Mouse (Mus musculus) cortical plate, adult 2 months (tissue): ENCODE measurements around the gene Ucp3. TPM values are rescaled to one million over a fixed set of nuclear protein-coding genes. Genes with fewer than 3 reads are reported as not detected.

Experiments
- H3K27ac ChIP-seq: fragments of 200-500 bp; 2 replicates; pipeline ENCODE4 v1.5.1; 2012; ENCODE audit warnings: low read length, control low read depth, inconsistent platforms; ENCODE audit not compliant: insufficient read depth
- H3K4me1 ChIP-seq: fragments of 200-500 bp; 2 replicates; pipeline ENCODE4 v1.6.1; 2011; ENCODE audit warnings: low read length; ENCODE audit not compliant: control insufficient read depth, insufficient read depth
- H3K4me3 ChIP-seq: fragments of 200-500 bp; 2 replicates; pipeline ENCODE4 v1.5.1; 2011; ENCODE audit warnings: mild to moderate bottlenecking, low read length, control low read depth; ENCODE audit not compliant: insufficient read depth
- CTCF ChIP-seq: fragments of 200-500 bp; IDR thresholded peaks from 2 replicates; pipeline ENCODE4 v1.5.1; 2011; ENCODE audit warnings: mild to moderate bottlenecking, control low read depth, low read length; ENCODE audit not compliant: insufficient read depth; ENCODE audit errors: extremely low read depth
- POLR2A ChIP-seq: fragments of 200-500 bp; IDR thresholded peaks from 2 replicates; pipeline ENCODE4 v1.6.1; 2011; ENCODE audit warnings: mild to moderate bottlenecking, low read length, control low read depth; ENCODE audit not compliant: insufficient read depth; ENCODE audit errors: extremely low read depth
- polyA plus RNA-seq: library from polyadenylated mRNA; depleted of rRNA; stranded (reverse); fragments of >200 nt; gene quantifications from 2 replicates; pipeline ENCODE4 v1.2.3, GENCODE M21; 2012

Ucp3 gene
- polyA plus RNA-seq, 1 experiment = 4.6 TPM

DNA sequence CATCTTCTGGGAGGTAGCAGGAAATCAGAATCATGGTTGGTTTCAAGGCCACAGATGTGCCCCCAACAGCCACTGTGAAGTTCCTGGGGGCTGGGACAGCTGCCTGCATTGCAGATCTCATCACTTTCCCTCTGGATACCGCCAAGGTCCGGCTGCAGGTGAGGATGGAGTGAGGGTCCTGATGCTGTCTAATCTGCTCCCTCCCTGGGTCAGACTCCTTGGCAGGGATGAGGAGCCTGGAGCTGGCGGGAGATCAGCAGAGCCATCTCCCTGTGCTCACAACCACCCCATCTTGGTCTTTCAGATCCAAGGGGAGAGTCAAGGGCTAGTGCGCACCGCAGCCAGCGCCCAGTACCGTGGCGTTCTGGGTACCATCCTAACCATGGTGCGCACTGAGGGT lies 24.0 kb downstream of the Ucp3 start:
- Histone ChIP-seq H3K4me3 (no peak overlapping the region), H3K4me1 (no peaks in the 10 kb centered on the region; the same call in 1 of the 2 replicates), H3K27ac (no peak overlapping the region)
- TF ChIP-seq POLR2A = no peak
- no peak for TF ChIP-seq CTCF

DNA sequence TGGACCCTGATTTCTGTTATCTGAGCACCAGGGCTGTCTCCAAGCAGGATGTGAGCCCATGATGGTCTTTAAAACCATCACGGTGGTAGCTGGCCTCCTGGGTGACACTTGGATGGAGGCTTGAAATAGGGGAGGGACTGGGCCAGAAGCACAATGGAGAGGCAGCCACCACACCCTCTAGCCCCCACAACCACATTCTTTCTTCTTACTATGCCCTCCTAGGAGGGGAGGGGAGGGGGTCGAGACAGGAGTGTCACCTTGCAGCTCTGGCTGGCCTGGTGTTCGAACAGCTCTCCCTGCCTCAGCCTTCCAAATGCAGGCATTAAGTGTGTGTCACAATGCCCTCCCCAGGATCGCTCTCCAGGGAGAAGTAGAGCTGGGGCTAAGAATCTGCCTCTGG lies 24.6 kb downstream of the Ucp3 start:
- Histone ChIP-seq H3K4me3 (no peak overlapping the region), H3K4me1 (no peaks in the 10 kb centered on the region; the same call in 1 of the 2 replicates), H3K27ac (no peak overlapping the region)
- TF ChIP-seq CTCF (no peak), POLR2A (no peak)

DNA sequence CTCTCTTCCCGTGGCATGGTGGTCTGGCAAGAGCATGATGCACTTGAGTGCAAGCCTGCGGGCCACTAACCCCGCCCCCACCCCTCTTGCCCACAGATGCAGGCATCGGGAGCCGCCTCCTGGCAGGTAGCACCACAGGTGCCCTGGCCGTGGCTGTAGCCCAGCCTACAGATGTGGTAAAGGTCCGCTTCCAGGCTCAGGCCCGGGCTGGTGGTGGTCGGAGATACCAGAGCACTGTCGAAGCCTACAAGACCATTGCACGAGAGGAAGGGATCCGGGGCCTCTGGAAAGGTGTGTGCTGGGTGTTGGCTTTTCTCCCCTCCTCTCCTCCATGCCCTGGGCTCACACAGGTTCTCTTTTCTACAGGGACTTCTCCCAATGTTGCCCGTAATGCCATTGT lies 25.2 kb downstream of the Ucp3 start:
- Histone ChIP-seq H3K4me3 (no peak overlapping the region), H3K27ac (no peak overlapping the region), H3K4me1 (no peaks in the 10 kb centered on the region; the same call in 1 of the 2 replicates)
- TF ChIP-seq CTCF (no peak), POLR2A (no peak)

DNA sequence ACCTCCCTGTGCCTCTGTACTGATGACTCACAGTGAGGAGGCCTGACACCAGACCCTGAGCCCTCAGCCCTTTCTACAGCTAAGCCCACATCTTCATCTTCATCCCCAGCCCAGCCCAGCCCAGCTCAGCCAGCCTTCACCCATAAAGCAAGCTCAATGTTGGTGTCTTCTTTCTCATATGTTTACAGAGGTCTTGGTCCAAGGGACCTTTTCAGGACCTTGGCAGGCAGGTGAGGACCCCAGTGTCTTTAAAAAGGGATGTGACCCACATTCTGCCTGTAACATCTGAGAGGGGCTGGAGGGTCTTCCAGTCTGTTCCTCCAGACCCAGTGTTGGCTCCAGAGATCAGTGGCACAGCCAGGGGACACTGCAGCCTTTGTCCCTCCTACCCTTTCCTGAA lies 26.7 kb downstream of the Ucp3 start:
- no peak overlapping the region for H3K27ac ChIP-seq
- no peak overlapping the region for H3K4me3 ChIP-seq
- TF ChIP-seq POLR2A = no peak
- TF ChIP-seq CTCF = no peak
- no peaks in the 10 kb centered on the region; the same call in 1 of the 2 replicates for H3K4me1 ChIP-seq

DNA sequence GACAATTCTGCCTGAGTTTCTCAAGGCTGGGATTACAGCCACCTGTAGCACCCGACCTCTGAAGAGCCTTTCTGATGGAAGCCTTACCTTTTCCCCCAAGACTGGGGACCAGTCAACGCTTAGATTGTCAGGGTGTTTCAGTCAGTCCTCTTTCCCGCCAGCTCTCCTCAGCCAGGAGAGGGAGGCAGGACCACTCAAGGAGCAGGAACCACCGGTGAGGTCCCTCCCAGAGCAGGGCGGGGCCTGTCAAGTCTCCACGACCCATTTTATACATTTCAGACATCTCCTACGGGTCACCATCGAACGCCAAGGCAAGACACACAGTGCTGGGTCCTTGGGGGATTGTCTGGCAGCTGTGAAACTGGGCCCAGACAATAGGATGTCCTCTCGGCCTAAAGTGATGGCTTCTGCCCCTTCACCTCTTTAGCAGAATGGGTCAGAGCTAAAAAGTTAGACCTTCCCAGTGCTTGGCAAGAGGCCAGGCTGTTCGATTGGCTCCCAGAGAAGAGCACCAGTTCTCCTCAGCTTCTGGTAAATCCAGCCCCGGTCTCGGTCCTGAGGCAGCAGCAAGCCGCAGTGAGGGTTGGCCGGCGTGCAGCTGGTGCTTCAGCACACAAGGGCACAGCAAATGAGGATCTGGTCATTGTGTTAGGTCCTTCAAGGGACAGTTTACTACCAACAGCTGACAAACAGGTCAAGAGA lies 27.6 kb downstream of the Ucp3 start:
- no peak overlapping the region for H3K27ac ChIP-seq
- TF ChIP-seq CTCF = no peak
- TF ChIP-seq POLR2A = no peak
- no peak overlapping the region for H3K4me3 ChIP-seq
- no peaks in the 10 kb centered on the region for H3K4me1 ChIP-seq

DNA sequence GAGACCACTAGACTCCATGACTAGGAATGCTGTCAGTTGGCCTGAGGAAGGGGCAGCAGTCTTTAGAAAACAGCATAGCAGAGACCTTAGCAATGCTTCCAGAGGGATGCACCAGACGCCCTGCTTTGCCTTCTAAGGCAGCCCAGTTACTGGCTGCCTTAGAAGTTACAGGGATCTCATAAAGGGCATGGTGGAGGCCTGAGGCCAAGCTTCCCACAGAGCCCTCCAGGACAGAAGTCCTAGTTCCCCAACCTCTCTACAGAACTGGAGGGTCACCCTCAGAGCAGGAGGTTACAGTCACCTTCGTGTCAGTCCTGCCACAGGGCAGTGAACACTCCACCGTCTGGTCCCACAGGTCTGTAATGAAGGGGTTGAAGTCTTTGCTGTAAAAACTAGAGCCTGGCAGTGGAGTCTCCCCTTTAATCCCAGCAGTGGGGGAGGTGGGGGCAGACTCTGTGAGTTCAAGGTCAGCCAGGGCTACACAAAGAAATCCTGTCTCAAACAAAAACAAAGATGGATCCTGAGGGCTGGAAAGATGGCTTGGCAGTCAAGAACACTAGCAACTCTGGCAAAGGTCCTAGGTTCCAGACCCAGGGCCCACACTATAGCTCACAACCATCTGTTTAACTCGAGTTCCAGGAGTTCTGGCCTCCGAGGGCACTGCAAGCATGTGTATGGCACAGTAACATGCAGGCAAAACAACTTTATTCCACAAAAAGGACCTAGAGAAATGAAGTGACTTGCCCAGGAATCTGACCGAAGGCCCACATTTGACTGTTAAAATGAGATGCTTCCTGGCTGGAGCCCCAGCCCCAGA lies 28.4 kb downstream of the Ucp3 start:
- no peak for TF ChIP-seq CTCF
- TF ChIP-seq POLR2A = no peak
- Histone ChIP-seq H3K27ac (no peak overlapping the region), H3K4me1 (no peaks in the 10 kb centered on the region), H3K4me3 (no peak overlapping the region)

DNA sequence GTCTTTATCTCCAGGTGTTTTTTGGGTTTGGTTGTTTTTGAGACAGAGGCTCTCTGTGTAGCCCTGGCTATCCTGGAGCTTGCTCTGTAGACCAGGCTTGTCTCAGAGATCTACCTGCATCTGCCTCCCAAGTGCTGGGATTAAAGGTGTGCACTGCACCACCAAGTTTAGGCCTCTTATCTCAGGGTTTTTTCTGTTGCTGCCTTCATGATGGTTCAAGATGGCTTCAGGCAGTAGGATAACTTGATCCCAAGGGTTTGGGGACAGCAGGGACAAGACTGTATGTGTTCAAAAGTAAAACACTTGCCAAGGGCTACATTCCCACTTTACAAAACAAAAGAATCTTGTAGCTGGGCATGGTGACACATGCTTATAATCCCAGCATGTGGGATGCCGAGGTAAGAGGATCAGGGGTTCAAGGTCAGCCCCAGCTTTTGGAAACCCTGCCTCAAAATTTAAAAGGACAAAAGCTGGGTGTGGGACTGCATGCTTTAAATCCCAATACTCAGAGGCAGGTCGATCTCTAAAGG lies 29.1 kb downstream of the Ucp3 start:
- TF ChIP-seq CTCF (no peak), POLR2A (no peak)
- no peak overlapping the region for H3K4me3 ChIP-seq

DNA sequence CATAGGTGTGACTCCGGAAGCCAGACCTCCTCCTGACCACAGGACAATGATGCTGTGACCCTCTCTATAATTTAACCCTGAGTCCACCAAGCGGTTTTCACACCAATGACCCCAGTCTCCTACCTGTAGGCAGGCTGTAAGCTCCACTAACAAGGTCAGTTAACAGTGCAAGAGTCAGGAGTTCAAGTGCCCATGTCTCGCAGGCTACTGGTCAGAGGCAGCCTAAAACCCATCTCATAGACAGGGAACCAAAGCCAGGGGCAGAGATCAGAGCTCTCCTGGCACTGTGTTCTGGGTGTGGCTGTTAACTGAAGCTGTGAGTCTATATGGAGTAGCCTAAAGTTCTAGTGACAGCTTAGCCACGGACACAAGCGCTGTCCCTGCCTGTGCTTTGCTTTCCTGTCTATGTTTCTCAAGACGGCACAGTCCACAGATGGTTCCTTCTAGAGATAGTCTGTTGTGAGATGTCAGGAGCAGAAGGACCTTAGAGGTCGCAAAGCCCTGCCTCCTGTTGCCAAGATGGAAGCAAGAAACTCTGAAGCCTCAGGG lies 29.7 kb downstream of the Ucp3 start:
- Histone ChIP-seq H3K4me3 (no peak overlapping the region), H3K4me1 (no peaks in the 10 kb centered on the region), H3K27ac (no peak overlapping the region)
- TF ChIP-seq POLR2A = no peak
- TF ChIP-seq CTCF = no peak

More for the DNA sequence above, 29.1 kb downstream of the Ucp3 start:
- no peaks in the 10 kb centered on the region for H3K4me1 ChIP-seq
- H3K27ac ChIP-seq = no peak overlapping the region

DNA sequence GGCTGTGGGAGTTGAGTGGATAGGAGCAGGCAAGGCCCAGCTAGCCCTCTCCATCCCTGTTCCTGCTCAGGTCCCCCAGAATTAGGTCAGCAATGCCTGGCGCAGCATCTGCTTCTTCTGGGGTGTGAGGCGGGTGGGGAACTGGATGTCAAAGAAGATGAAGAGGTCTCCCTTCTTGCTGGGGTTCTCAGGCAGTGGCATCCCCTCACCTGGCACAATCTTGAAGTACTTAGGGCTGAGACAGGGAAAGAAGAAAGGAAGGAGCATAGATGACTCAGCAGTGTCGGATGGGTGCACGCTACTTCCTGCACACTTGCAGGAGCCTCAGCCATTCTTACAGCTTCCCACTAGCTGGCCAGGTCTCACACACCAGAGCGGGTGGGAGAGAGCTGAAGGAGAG lies 30.3 kb downstream of the Ucp3 start:
- no peak overlapping the region for H3K27ac ChIP-seq
- no peak for TF ChIP-seq CTCF
- TF ChIP-seq POLR2A = no peak
- H3K4me1 ChIP-seq = no peaks in the 10 kb centered on the region

More for the DNA sequence above, 30.3 kb downstream of the Ucp3 start:
- H3K4me3 ChIP-seq = no peak overlapping the region
